Mouse (Mus musculus): Measurements from ENCODE around the gene Tmem50a.

Gene Tmem50a

DNA sequence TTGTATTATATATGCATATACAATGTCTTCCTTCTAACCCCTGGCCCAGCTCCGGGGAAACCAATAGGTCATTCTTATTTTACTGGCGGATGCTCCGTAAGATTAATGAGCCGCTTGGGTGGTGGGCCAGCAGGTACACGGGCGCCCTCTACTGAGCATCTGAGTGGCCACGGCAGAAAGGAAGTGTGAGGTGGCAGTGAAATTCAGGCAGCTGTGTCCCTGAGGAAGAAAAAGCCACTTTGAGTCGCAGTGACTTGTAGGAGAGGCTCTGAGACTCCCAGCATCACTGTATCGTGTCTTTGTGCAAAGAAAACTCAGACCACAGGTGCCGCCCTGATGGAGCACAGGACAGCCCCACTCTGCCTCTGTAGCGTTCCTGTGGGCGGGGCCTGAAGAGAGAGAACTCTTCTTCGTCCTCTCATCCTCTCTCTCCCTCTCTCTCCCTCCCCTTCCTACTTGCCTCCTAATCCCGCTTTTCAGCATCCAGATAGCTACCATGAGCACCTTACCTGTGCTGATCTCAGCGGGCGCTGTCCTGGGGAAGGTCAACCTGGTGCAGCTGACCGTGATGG lies 35.3 kb downstream of the Tmem50a start:
- no peak; the same call in 1 of the 2 replicates for ATAC-seq (ENCODE audit: insufficient number of reproducible peaks, low FRiP score, low TSS enrichment)

DNA sequence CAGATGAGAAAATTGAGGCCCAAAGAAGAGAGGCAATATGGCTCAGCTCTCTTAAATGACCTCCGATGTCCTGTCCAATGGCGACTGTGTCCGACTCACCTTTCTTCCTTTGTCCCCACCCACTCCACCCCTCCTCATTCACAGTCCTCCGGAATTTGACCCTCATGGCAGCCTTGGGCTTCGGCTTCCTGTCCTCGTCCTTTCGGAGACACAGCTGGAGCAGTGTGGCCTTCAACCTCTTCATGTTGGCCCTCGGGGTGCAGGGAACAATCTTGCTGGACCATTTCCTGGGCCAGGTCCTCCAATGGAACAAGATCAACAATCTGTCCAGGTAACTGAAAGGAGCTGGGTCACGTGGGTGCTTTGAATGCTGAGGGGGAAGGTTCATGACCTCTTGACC lies 38.7 kb downstream of the Tmem50a start:
- no peak for ATAC-seq (ENCODE audit: insufficient number of reproducible peaks, low FRiP score, low TSS enrichment)

DNA sequence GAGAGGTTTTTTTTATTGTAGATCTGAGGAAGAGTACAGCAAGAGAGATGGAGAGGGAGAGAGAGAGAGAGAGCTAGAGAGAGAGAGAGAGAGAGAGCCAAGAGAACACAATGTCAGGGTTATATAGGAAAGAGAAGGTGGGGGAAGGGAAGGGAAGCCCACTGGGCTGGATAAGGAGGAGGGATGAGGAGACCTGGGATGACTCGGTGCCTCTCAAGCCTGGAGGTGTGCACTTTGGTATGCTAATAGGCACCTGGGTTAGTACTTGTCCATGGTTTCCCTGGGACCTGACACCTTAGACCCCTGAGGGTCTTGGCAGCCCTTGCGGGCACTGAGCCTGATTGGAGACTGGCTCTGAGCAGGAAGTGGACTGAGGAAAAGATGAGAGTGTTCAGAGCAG lies 42.9 kb downstream of the Tmem50a start:
- ATAC-seq (ENCODE audit: insufficient number of reproducible peaks, low FRiP score, low TSS enrichment) = no peak

DNA sequence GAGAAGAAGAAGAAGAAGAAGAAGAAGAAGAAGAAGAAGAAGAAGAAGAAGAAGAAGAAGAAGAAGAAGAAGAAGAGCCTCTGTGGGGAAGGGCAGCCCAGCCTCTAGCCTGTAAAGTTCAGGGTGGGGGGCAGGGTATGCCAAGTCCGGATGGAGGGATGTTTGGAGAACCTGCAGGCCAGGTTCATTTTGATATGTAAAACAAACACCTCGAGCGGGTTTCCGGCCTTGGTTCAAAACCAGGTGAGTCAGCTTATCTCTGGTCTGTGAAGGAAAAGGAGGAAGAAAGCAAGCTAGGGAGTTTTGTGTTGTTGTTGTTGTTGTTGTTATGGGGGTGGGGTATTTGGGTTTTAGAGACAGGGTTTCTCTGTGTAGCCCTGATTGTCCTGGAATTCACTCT lies 43.3 kb downstream of the Tmem50a start:
- ATAC-seq (ENCODE audit: insufficient number of reproducible peaks, low FRiP score, low TSS enrichment) = no peak

DNA sequence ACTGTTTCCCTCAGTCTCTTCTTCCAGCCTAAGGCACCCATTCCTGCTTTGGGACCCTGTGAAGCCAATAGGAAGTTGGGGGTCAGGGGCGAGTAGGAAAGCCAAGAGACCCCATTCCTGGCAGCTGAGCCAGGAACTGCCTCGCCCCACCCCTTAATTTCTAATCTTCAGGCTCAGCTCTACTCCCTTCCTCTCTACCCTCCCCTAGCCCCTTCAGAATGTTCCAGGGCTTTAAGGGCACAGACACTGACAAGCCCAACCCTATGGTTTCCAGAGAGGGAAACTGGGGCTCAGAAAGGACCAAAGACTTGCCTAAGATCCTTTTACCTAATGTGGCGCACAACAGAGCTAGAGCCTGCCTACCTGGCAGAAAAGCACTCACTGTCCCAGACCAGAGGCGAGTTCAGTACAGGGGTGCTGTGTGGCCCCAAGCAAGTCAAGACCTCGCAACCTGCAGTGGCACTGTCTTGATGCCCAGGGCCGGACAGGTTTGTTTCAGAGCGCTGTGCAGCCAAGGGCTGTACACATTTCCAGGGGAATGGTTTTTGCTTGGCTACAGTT lies 44.9 kb downstream of the Tmem50a start:
- no peak for ATAC-seq (ENCODE audit: insufficient number of reproducible peaks, low FRiP score, low TSS enrichment)

DNA sequence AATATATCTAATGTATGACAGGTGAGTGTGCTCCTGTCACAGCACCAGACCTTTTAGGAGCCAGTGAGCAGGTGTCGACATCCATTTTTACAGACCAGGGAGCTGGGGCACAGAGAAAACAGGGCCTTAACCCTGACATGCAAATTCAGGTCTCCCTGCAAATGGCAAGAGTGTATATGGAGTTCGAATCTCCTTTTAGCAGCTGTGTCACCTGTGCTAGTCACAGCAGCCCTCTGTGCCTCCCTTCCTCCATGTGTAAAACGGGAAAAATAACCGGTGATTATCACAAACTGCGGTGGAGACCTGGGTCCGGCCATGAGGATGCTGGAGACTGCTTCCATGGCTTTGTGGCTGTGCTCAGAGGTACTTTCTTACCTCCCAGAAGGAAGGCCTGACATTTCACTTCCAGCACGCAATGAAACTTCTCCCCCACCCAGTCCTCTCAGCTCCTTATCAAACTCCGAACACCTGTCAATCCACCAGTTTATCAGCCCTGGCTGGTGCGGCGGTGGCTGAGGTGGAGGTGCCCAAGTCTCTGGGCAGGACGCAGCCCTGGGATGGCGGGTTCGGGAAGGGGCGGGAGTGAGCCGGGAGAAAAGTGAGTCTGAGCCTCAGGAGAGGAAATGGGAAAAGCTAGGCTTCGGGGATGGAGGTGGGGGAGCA lies 45.6 kb downstream of the Tmem50a start:
- no peak for ATAC-seq (ENCODE audit: insufficient number of reproducible peaks, low FRiP score, low TSS enrichment)

DNA sequence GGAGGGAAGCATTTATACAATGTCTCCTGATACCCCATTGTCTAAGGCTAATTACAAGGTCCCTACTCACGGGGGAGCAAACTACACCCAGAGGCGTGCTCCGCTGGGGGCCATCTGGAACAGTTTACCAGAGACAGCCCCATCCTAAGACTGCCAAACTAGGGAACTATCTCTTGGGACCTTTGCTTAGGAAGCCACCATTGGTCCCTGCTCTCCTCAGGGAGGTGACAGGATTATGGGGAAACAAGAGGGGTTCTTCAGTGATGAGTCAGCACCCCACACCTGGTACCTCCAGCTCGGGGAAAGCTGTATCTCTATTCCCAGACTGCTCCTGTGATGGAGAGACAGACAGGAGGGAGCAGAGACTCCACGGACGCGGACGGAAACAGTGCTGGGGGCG lies 46.3 kb downstream of the Tmem50a start:
- no peak for ATAC-seq (ENCODE audit: insufficient number of reproducible peaks, low FRiP score, low TSS enrichment)

DNA sequence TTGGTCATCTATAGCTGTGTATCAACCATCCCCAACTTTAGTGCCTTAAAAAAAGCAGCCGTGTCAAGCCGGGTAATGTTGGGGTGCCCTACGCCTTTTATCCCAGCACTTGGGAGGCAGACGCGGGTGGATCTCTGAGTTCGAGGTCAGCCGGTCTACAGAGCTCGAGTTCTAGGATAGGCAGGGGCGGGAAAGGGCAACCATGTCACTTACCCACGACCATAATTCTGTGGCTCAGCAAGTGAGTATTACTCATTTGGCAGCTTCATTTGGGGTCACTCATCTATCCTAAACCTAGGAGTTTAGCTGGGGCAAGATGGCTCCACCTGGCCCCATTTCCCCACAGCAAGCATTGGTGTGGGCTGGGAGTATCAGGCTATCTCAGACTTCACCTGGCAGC lies 46.8 kb downstream of the Tmem50a start:
- ATAC-seq (ENCODE audit: insufficient number of reproducible peaks, low FRiP score, low TSS enrichment) = no peak

DNA sequence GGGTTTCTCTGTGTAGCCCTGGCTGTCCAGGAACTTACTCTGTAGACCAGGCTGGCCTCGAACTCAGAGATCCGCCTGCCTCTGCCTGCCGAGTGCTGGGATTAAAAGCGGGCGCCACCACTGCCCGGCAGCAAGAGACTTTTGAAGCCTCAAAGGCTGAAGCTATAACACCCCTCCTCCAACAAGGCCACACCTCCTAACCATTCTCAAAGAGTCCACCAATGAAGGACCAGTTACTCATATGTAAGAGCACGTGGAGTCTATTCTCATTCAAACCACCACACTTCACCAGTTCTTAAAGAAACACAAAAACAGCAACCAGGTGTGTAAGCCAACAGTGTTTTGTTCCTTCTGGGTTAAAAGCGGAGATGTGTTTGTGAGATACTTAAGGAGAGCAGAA lies 47.2 kb downstream of the Tmem50a start:
- no peak for ATAC-seq (ENCODE audit: insufficient number of reproducible peaks, low FRiP score, low TSS enrichment)

DNA sequence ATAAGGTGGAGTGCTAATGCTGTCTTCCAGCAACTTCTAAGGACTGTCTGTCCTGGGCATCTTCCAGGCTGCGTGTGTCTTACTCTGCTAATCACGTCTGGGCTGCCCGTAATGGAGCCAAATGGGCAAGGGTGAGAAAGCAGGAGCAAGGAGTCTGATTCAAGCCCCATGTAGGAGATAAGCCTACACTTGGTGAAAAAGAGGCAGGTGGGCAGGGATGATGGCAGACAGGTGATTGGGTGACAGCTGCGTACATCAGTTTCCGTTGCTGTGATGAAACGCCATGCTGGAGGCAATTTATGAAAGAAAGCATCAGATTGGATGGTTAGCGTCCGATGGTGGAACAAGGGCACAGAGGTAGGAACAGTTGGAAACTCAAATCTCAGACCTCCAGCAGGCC lies 47.6 kb downstream of the Tmem50a start:
- ATAC-seq (ENCODE audit: insufficient number of reproducible peaks, low FRiP score, low TSS enrichment) = no peak

DNA sequence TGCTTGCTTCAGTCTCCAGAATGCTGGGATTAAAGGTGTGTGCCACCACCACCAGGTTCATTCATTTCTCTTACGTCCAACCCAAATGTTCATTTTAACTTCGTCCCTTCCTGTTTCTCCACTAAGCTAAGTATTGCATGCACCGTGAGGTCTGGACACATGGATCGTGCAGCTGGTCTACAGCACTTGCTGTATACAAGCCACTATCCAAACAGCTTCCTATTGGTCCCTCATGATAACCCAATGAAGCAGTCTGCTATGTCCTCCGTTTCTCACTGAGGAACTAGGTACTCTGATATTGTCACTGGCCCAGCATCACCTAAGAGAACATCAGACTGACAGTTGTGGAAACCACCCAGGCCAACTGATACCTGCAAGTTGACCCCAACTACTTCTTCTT lies 49.0 kb downstream of the Tmem50a start:
- no peak for ATAC-seq (ENCODE audit: insufficient number of reproducible peaks, low FRiP score, low TSS enrichment)

DNA sequence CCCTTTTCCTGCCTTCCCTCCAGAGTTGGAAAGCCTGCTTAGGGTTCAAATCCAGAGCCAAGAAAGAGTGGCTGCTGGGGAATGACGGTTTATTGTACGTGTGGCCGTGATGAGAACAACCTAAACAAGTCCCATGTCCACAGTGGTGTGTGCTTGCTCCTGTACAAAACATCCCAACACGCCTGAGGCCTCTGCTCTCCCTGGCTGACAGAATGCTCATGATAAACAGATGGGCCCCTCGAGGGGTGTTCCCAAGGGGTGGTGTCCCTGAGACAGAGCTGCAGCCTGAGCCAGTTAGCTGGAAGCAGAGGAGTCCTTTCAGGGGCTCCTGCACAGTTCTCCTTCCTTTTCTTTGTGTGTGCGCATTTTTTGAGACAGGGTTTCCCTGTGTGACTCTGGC lies 49.5 kb downstream of the Tmem50a start:
- no peak for ATAC-seq (ENCODE audit: insufficient number of reproducible peaks, low FRiP score, low TSS enrichment)

DNA sequence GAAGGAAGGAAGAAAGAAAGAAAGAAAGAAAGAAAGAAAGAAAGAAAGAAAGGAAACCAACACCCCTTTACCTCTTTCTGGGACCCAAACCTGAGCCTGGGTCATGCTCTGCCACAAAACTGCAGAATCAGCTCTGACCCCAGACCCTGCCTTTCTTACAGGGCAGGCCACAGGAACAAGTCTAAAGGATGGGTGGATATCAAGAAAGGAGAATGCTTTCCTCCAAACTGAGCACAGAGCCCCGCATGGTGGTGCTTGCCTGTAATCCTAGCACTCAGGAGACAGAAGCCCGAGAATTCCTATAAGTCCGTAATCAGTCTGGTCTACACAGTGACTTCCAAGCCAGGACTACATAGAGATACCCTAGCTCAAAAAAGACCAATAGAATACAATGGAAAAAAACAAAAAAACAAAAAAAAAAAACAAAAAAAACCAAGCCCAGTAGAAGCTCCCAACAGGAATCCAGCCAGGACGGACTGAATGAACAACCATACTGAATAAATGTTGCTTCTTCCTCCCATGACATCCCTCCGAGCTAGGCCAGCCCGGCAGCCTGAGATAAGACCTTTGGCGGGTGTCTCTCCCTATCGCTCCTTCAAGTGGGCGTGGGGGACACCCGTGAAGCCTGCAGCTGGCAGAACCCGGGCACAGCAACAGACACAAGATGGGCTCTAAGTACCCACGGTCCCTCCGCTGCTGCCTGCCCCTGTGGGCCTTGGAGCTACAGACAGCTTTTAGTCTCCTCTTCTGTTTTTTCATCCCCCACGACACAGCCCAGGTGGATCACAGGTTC lies 50.7 kb downstream of the Tmem50a start, which contains the start of gene Rhd:
Gene Rhd (plus strand): TSS at position 600 of the 793 bp plus-strand sequence.
- no peak for ATAC-seq (ENCODE audit: insufficient number of reproducible peaks, low FRiP score, low TSS enrichment)

DNA sequence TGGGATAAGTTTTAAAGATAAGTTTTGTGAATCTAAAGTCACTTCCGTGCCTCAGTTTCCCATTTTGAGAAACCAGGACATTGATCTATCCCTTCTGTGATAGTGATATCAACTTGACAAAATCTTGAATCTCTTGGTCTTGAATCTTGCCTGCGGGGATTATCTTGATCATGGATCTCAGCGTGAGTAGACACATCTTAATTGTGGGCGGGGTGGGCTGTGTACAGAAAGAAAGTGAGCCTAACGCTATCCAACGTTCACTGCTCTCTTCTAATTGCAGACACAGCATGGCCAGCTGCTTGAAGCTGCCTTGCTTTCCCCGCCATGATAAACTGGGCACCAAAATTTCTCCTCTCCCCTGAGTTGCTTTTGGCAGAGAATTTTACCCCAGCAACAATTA lies 51.8 kb downstream of the Tmem50a start:
- ATAC-seq (ENCODE audit: insufficient number of reproducible peaks, low FRiP score, low TSS enrichment) = no peak

DNA sequence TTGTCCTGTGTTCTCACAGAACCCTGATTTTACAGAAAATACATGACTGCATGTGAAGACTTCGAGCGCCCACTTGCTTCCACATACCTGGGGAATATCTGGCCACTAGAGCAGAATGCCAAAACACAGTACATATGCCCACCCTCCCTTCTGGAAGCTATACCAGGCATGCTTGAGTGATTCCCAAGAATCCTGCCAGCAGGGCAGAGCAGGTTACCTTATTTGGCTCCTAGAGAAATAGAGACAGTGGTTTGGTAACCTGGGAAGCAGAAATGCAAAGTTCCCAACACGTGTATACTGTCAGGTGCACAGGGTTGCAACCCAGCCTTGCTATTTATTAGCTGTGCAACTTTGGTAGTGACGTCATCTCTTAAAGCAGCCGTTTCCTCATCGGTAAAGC lies 52.9 kb downstream of the Tmem50a start:
- no peak for ATAC-seq (ENCODE audit: insufficient number of reproducible peaks, low FRiP score, low TSS enrichment)

DNA sequence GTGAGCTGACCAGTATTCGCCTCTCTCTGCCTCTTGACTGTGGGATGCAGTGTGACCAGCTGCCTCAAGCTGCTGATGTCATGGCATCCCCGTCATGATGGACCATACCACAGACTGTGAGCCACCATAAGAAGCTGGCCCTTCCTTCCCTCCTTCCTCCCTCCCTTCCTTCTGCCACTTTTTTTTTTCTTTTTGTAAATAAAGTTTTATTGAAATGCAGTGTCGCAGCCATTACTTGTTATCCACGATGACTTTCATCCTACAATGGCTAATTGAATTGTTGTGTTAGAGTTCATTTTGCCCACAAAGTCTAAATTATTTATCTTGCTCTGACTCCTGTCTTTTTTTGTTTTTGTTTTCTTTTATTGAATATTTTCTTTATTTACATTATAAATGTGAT lies 56.3 kb downstream of the Tmem50a start:
- no peak for ATAC-seq (ENCODE audit: insufficient number of reproducible peaks, low FRiP score, low TSS enrichment)

DNA sequence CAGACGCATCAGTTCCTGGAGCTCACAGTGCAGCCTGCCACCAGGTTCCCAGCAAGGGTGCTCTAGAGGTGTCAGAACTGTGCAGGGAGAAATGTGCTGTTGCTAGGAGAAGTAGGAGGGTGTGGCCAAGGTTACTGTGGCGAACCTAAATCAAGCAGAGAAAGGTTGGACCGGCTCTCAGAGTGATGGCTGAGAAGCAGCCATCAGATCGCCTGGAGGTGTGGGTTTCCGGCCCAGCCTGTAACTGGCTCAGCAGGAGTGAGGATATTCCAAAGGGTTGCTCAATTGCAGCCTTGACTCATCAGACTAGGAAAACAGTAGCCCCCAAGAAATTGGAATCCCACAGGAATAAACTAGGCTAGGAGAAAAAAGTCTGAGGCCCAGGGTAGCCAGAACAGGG lies 58.3 kb downstream of the Tmem50a start:
- ATAC-seq (ENCODE audit: insufficient number of reproducible peaks, low FRiP score, low TSS enrichment) = no peak

DNA sequence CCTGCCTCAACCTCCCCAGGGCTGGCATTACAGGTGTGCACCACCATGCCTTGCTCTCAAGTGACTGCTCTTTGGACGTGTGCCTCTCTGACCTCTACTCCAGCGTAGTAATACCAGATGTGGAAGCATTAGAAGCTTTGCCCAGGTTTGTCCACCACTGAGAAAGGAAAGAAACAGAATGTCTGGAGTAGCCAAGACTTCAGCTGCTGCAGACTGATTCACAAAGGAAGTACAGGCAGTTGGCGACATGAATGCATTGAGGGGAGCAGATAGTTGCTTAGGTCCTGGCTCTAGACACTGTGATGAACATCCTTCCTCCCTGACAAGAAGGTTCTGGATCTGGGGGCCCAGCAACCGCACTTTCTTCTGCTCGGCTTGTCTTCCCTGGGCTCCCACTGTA lies 58.8 kb downstream of the Tmem50a start:
- no peak for ATAC-seq (ENCODE audit: insufficient number of reproducible peaks, low FRiP score, low TSS enrichment)

DNA sequence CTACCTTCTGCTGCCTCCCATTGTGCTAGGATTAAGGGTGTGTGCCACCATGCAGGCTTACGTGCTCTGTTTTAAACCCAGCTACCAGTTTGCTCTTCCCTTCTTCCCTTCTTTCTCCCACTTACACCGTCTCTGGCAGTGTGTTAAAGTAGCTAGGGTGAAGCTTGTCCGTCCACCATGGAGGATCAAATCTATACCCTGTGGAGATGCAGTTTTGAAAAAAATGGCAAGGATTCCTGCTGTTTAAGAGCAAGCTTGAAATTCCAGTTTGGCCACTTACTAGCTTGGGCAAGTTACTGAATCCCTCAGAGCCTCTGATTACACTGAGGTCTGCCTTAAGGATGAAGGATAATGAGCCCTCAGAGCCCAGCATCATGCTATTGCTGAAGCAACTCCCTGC lies 59.5 kb downstream of the Tmem50a start:
- no peak for ATAC-seq (ENCODE audit: insufficient number of reproducible peaks, low FRiP score, low TSS enrichment)

DNA sequence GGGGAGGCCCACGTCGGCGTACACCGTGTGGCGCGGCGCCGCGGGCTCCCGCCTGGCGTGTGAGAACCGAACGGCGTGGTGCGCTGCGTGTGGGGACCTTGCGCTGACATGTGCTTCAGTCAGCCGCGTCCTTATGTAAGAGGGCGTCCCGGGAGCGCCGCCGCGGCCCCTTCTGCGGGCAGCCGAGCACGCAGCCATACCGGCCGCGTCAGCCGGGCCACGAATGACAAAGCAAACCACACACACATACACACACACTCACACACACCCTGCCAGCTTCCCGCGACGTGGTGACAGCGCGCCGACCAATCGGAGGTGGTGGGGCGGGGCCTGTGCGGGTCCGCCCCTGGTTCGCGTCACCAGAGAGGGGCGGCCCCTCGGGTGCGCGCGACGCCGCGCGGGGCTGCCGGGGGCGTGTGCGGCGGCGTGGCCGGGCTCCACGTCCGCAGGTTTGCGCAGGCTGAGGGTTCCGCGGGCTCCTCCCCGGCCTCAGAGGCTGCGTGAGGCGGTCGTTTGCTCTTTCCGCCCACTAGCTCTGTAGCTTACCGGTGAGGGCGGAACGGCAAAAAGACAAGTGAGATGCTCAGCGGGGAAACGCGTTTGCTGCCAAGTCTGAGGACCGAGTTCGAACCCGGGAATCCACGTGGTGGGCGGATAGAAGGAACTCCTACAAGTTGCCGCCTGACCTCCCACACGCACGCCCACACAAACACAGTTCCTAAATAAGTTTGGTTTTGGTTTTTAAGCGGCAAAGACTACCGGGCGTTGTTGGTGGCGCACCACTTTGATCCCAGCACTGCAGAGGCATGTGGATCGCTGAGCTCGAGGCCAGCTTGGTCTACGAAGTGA lies 61.0 kb downstream of the Tmem50a start:
- ATAC-seq (ENCODE audit: insufficient number of reproducible peaks, low FRiP score, low TSS enrichment) = peak; percentile 83

DNA sequence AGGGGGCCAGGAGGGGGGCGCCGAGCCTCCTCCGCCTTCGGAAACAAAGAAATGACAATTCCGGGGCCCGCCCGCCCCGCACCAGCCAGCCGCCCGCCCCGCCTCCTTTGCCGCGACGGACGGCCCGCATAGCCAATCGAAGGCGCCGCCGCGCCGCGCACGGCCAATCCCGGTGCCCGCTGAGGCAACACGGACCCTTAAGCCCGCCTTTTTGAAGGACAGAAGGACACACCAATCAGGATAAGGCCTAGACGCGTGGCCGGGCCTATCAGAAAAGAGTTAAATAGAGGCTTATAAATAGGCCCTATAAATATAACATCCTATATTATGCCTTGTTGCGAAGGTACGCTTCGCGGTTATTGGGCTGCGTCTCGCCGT lies 61.6 kb downstream of the Tmem50a start, which contains the start of gene Maco1:
Gene Maco1 (minus strand): TSS at position 87 of the 378 bp plus-strand sequence.
- peak; percentile 97 for ATAC-seq (ENCODE audit: insufficient number of reproducible peaks, low FRiP score, low TSS enrichment)

All from cerebellum, adult (tissue).